Mouse (Mus musculus): ENCODE measurements at regions not wholly inside any gene's neighbourhood (a gene's known extent, or its start where the extent isn't known, plus 50 kb on each side); places are given as distances from the start of the nearest gene placed in this dataset.

GRCm38 (mm10) chr8:127662776-127663499 is 599.2 kb downstream of the Pard3 start:
- no peak for DNase-seq (ENCODE audit: low spot score)

- DNase-seq (ENCODE audit: low spot score), result no peak
Measured at GRCm38 (mm10) chr8:127666606-127667005, 602.9 kb downstream of the Pard3 start.

- no peak for DNase-seq (ENCODE audit: low spot score)
Measured at GRCm38 (mm10) chr8:127668991-127669390, 605.3 kb downstream of the Pard3 start.

DNA sequence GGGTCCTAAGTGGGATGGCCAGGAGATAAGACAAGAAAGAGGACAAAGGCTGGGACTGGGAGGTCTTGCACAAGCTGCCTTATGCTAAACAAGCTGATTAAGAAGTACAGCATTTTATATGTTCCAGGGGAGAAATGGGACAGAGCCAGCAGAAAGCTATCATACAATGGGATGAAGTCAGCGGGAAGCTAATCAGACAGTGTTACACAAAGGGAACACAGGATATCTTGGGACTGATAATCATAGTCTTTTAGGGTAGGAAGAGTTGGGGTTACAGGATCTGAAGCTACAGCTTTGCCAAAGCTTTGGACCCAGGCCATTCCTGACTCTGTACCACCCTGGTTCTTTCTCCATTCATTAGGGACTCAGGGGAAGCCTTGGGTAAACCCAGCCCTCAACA is 610.4 kb downstream of the Pard3 start:
- DNase-seq (ENCODE audit: low spot score), result no peak

DNA sequence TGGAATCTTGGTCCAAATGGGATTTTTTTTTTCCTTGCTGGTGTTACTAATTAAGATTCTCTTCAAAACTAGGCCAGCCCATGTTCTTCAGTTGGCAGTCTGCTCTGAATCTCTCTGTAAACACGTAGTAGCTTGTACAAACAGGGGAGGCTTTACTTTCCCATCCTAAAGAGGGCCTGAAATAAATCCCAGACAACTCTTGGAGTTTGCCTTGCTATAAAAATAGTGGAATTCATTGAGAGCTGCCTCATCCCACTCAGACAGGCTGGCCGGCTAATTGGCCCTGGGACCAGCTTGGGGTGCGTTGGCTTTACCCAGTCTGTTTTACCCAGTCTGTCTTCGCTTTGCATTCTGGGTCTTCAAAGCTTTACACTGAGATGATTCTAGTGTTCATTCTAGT is 611.7 kb downstream of the Pard3 start:
- DNase-seq (ENCODE audit: low spot score), result no peak

- no peak for DNase-seq (ENCODE audit: low spot score)
Measured at GRCm38 (mm10) chr8:127680205-127680604, 616.5 kb downstream of the Pard3 start.

GRCm38 (mm10) chr8:127684213-127684612 is 620.5 kb downstream of the Pard3 start:
- peak; percentile 8 for DNase-seq (ENCODE audit: low spot score)

DNA sequence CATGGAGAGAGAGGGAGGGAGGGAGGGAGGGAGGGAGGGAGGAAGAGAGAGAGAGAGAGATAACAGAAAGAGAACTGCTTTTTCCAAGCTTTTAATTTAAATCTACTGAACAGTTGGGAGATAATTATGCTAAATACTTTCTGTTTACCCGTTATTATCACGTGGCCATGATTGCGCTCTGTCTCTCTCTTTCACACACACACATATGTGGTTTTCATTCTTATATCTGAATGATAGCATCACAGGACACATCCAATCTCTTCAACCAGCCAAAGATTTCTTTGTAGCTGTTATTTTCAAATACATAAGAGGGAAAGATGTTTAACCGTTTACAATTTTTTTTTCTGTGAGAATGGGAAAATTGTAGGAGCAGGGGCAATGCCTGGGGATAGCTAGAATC is 627.1 kb downstream of the Pard3 start:
- no peak for DNase-seq (ENCODE audit: low spot score)

- no peak for DNase-seq (ENCODE audit: low spot score)
Measured at GRCm38 (mm10) chr8:127698404-127698803, 634.7 kb downstream of the Pard3 start.

DNA sequence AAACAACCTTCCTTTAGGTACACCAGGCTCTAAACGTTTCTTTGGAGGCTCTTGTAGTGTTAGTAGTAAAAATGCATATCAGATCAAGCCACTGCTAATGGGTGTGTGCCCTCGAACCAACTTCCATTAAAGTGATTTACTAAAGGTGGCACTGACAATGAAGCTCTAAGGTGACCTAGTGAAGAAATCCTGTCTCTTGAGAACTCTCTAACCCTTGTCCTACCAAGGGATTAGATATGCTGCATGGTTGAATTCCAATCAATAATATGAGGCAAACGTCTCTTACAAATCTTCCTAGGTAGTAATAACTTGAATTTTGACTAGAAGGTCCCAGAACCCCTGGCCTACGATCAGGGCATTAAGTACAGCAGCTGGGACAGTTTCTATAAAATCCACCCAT is 640.7 kb downstream of the Pard3 start:
- DNase-seq (ENCODE audit: low spot score), result no peak

- DNase-seq (ENCODE audit: low spot score), result peak; percentile 15
Measured at GRCm38 (mm10) chr8:127706051-127706835, 642.5 kb downstream of the Pard3 start.

DNA sequence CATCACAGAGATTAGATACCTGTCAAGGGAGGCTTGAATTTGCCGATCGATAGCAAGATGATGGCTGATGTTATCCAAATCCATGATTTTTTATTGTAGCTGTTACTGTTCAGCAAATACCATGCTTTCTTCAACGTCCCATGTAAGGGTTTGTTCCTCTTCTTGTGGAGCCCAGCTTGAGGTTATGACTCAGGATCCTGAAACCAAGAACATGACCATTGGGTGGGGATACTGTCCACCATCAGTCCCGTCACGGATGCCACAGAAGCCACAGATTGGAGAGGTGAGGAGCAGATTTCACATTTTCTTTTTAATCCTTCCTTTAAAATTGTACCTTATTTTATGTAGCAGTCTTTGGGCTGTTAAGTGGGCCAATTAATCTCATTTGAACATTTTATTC is 645.7 kb downstream of the Pard3 start:
- DNase-seq (ENCODE audit: low spot score), result no peak

- no peak for DNase-seq (ENCODE audit: low spot score)
Measured at GRCm38 (mm10) chr8:127715097-127715496, 643.3 kb upstream of the Nrp1 start.

DNA sequence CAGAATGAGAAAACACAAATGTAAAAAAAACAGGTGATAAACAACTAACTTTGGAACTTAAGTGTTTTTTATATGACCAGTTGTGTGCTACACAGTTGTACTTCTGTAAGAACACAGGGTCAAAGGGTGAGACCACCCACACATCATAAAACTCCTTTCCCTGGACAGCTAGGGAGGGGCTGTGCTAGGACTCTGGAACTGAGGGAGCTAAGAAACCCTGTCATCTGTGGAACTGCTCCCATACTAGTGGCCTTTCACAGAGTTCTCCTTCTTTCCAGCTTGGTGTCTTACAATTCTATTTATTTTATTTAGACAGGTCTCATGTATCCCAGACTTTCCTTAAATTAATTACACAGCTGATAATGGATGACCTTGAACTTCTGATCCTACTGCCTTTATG is 640.4 kb upstream of the Nrp1 start:
- no peak for DNase-seq (ENCODE audit: low spot score)

- no peak for DNase-seq (ENCODE audit: low spot score)
Measured at GRCm38 (mm10) chr8:127719881-127720280, 638.5 kb upstream of the Nrp1 start.

DNA sequence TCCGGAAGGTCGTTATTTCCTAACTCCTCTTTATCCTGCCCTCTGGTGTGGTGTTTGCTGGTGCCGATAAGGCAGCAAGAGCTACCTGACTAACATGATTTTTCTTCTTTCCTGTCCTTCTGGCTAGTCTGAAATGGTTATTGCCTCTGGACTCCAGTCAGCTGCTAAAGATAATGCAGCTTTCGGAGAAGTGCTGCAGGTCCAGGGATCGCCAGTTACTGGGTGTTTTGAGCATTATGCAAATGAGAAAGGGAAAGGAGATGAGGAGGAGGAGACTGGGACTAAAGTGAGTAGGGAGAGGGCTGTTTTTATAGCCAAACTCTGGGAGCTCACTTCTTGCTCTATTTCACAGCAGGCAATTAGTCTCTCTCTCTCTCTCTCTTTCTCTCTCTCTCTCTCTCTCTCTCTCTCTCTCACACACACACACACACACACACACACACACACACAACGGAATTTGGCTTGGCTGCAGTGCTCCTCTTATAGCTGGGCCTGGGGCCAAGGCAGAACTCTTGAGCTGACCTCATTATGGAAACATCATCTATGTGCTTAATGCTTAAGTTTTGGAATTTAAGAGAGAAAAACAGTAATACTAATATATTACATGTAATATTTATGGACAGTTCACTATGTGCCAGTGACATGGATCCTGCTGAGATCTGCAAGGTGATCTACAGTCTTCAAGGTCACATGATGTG is 637.7 kb upstream of the Nrp1 start:
- no peak for DNase-seq (ENCODE audit: low spot score)

GRCm38 (mm10) chr8:127721624-127722023 is 636.8 kb upstream of the Nrp1 start:
- no peak for DNase-seq (ENCODE audit: low spot score)

DNA sequence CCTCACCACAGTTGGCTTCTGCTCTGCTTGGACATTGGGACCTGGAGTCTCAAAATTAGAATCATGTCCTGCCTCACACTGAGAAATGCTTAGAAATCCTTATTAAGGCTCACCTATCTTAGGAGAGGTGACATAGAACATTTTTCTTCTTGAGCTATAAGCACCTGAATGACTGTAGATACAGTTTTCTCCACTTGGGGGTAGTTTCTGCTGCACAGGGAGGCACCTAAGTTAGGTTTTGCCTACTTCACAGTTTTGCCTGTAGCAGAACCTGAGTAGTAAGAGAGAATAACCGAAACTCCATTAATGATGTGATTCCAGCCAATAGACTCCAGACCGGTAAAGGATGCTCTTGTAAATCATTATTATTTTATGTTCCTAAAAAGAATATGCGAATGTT is 624.3 kb upstream of the Nrp1 start:
- no peak for DNase-seq (ENCODE audit: low spot score)

GRCm38 (mm10) chr8:127742236-127742635 is 616.2 kb upstream of the Nrp1 start:
- DNase-seq (ENCODE audit: low spot score), result no peak

- no peak for DNase-seq (ENCODE audit: low spot score)
Measured at GRCm38 (mm10) chr8:127745221-127745620, 613.2 kb upstream of the Nrp1 start.

DNA sequence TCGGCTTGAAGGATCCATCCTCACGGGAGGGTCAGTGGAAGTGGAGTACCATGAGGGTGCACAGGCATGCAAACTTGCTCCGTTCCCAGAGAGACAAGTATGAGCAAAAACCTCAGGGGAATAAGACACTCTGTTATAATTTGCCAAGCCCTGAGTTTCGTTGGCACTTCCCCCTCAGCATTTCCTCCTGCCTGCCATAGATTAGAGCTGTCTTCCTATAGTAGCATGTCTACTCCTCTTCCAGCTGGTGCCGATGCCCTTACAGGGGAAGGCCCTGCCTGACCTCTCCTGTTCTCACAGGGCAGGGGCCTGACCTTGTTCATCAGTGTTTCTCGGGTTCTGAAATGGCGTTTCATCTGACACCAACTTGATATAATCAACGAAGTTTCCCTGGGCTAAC is 611.9 kb upstream of the Nrp1 start:
- DNase-seq (ENCODE audit: low spot score), result no peak

DNA sequence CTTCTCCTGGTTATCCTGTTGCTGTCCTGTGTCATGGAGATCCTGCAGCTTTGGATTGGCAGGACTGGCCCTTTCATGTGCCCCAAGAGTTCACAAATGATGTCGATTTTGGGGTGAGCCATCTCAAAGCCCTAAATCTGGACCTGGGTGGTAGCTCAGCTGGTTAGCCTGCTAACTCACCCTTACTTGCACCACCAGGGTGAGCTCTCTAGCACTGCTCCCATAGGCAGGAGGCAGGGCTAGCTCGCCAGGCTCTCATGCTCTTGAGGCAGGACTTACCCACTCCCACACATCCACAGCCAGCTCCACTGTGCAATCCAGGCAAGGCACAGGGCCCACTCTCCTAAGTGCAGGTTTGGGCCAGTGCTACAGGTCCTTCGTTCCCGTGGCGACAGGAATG is 605.5 kb upstream of the Nrp1 start:
- DNase-seq (ENCODE audit: low spot score), result no peak

Measured in retina, embryonic 14.5 days (tissue).